Comparison of ENCODE assay signal across 12 mouse cellular contexts in genomic region chr3:94478591-94479169, GRCm38 (mm10). TPM values are rescaled to one million over a fixed set of nuclear protein-coding genes. Genes with fewer than 3 reads are reported as not detected.
DNase-seq lines count a peak whose midpoint lies in the region; ATAC-seq and TF ChIP-seq lines count a peak whose summit lies in the region.
"Had no signal": no experiment of that assay in that cellular context is flagged by ENCODE, and none has a peak within 500 bp of the region (broad histone marks: within the 10 kb centered on the region; RNA-seq: fewer than 3 reads in every experiment).

No protein-coding gene starts in this region.

- no peak for TF ChIP-seq CTCF in left cerebral cortex, adult 2 months (IDR thresholded peaks at IDR 0.05)

- no peaks in the 10 kb centered on the region for H3K36me3 ChIP-seq in embryonic facial prominence, embryonic 12.5 days
- H3K36me3 ChIP-seq in hindbrain, embryonic 16.5 days (ENCODE audit: control insufficient read depth, insufficient read depth, low read length), result no peaks in the 10 kb centered on the region; the same call in 1 of the 2 replicates
- peaks cover 28% of the 10 kb centered on the region for H3K36me3 ChIP-seq in neural tube, embryonic 13.5 days

- H3K4me1 ChIP-seq in embryonic facial prominence, embryonic 12.5 days, result peaks cover 15% of the 10 kb centered on the region
- peaks cover 50% of the 10 kb centered on the region for H3K4me1 ChIP-seq in hindbrain, embryonic 16.5 days (ENCODE audit: control insufficient read depth, insufficient read depth, low read depth, low read length)
- H3K4me1 ChIP-seq in neural tube, embryonic 13.5 days (replicated peaks), result peaks cover 66% of the 10 kb centered on the region

- H3K4me3 ChIP-seq in left cerebral cortex, adult 2 months, result peak overlapping the region; percentile 74
- peak overlapping the region; percentile 22 for H3K4me3 ChIP-seq in embryonic facial prominence, embryonic 12.5 days
- H3K4me3 ChIP-seq in hindbrain, embryonic 16.5 days (ENCODE audit: low read length), result peak overlapping the region; percentile 67
- H3K4me3 ChIP-seq in neural tube, embryonic 13.5 days, result peak overlapping the region; percentile 59

- ATAC-seq in embryonic facial prominence, embryonic 12.5 days (ENCODE audit: insufficient number of reproducible peaks, insufficient read depth, low FRiP score, low TSS enrichment), result no peak
- peak; percentile 58 for ATAC-seq in hindbrain, embryonic 16.5 days
- ATAC-seq in neural tube, embryonic 13.5 days (ENCODE audit: low read depth), result peak; percentile 43
- no peak for ATAC-seq in megakaryocyte, adult 5-6 weeks (ENCODE audit: poor library complexity, severe bottlenecking)

- intact Hi-C loops in left cerebral cortex, adult 2 months (cut with DNase I), result loop anchor here (2.0 kb wide), 1 partner anchor 14 kb away; no protein-coding TSS in a partner anchor
- intact Hi-C loops in left cerebral cortex, postnatal 14 days (cut with DNase I), result no loop called here

- no peak for DNase-seq in left cerebral cortex, adult 2 months (ENCODE audit: extremely low spot score in 1 of 2, low spot score in 2 of 2)
- no peak for DNase-seq in left cerebral cortex, postnatal 14 days (ENCODE audit: low spot score in 2 of 2)
- DNase-seq in frontal cortex, postnatal 36 days (ENCODE audit: low spot score in 2 of 2), result no peak
- DNase-seq in kidney, adult 8-10 months, result no peak
- DNase-seq: heart, adult 18-20 months; kidney, adult 2 months had no signal

- WGBS in embryonic facial prominence, embryonic 12.5 days, result 4% methylated on average over 9 of the region's 9 CpGs
- WGBS in hindbrain, embryonic 16.5 days, result 6% methylated on average over 9 of the region's 9 CpGs
- 7% methylated on average over 9 of the region's 9 CpGs for WGBS in neural tube, embryonic 13.5 days

- H3K9me3 ChIP-seq in embryonic facial prominence, embryonic 12.5 days, result no peaks in the 10 kb centered on the region
- H3K9me3 ChIP-seq in hindbrain, embryonic 16.5 days (ENCODE audit: control insufficient read depth, low read length), result no peaks in the 10 kb centered on the region
- H3K9me3 ChIP-seq in neural tube, embryonic 13.5 days, result no peaks in the 10 kb centered on the region

- H3K4me2 ChIP-seq in embryonic facial prominence, embryonic 12.5 days (replicated peaks), result peak overlapping the region; percentile 36
- H3K4me2 ChIP-seq in hindbrain, embryonic 16.5 days (ENCODE audit: low read length), result peak overlapping the region; percentile 87
- peak overlapping the region; percentile 94 for H3K4me2 ChIP-seq in neural tube, embryonic 13.5 days

- H3K27ac ChIP-seq in left cerebral cortex, adult 2 months, result peak overlapping the region; percentile 98
- no peak overlapping the region for H3K27ac ChIP-seq in embryonic facial prominence, embryonic 12.5 days
- H3K27ac ChIP-seq in hindbrain, embryonic 16.5 days (ENCODE audit: low read depth, low read length), result peak overlapping the region; percentile 90
- H3K27ac ChIP-seq in neural tube, embryonic 13.5 days (replicated peaks), result peak overlapping the region; percentile 91
- H3K27ac ChIP-seq: macrophage had no signal

- H3K9ac ChIP-seq in embryonic facial prominence, embryonic 12.5 days, result peak overlapping the region; percentile 33; the same call in 1 of the 2 replicates
- H3K9ac ChIP-seq in hindbrain, embryonic 16.5 days (ENCODE audit: low read depth, low read length), result peak overlapping the region; percentile 90
- peak overlapping the region; percentile 90 for H3K9ac ChIP-seq in neural tube, embryonic 13.5 days

- H3K27me3 ChIP-seq in embryonic facial prominence, embryonic 12.5 days, result peaks cover 37% of the 10 kb centered on the region
- no peaks in the 10 kb centered on the region for H3K27me3 ChIP-seq in hindbrain, embryonic 16.5 days (replicated peaks; ENCODE audit: control insufficient read depth, insufficient read depth, low read length)
- H3K27me3 ChIP-seq in neural tube, embryonic 13.5 days, result no peaks in the 10 kb centered on the region

RNA-seq across cellular contexts. Expression of gene Celf3, which starts 0.6 kb away (rescaled TPM):
- 100 to 1,000 TPM; 159 to 177 TPM for total RNA-seq in left cerebral cortex, adult 2 months (2021)
- 100 to 1,000 TPM; 207 to 232 TPM for total RNA-seq in left cerebral cortex, postnatal 14 days (2021)
- polyA plus RNA-seq in embryonic facial prominence, embryonic 12.5 days (2016; fragmentation: Nextera tagmentation; extraction: Ambion mirVana), result 14.2 and 17.8 TPM in 2 replicates
- 184 and 191 TPM in 2 replicates for polyA plus RNA-seq in hindbrain, embryonic 16.5 days (2015; fragmentation: Nextera tagmentation; extraction: Ambion mirVana)
- polyA plus RNA-seq in neural tube, embryonic 13.5 days (2015; fragmentation: Nextera tagmentation; extraction: Ambion mirVana), result 246 and 259 TPM in 2 replicates
- not detected in 2 replicates for total RNA-seq in megakaryocyte, adult 5-6 weeks (2015)
- total RNA-seq in megakaryocyte, adult 5-6 weeks (2017), result not detected in 2 replicates
- total RNA-seq: heart, adult 18-20 months had no signal
- polyA plus RNA-seq: macrophage had no signal

RNA-seq across cellular contexts. Expression of gene Riiad1, which starts 1.5 kb away (rescaled TPM):
- total RNA-seq in left cerebral cortex, adult 2 months (2021), result 1 to 10 TPM; 4.4 to 5.8 TPM
- total RNA-seq in left cerebral cortex, postnatal 14 days (2021), result 1 to 10 TPM; 6.5 to 7.3 TPM
- 2.0 and 2.3 TPM in 2 replicates for polyA plus RNA-seq in embryonic facial prominence, embryonic 12.5 days (2016; fragmentation: Nextera tagmentation; extraction: Ambion mirVana)
- 14.0 and 17.8 TPM in 2 replicates for polyA plus RNA-seq in hindbrain, embryonic 16.5 days (2015; fragmentation: Nextera tagmentation; extraction: Ambion mirVana)
- polyA plus RNA-seq in neural tube, embryonic 13.5 days (2015; fragmentation: Nextera tagmentation; extraction: Ambion mirVana), result 11.9 and 18.3 TPM in 2 replicates
- total RNA-seq in megakaryocyte, adult 5-6 weeks (2015), result 1.1 TPM in 1 of 2 replicates, not detected in the other
- total RNA-seq in megakaryocyte, adult 5-6 weeks (2017), result not detected in 2 replicates

RNA-seq across cellular contexts. Expression of gene Oaz3, which starts 35.0 kb away (rescaled TPM):
- total RNA-seq in left cerebral cortex, adult 2 months (2021), result not detected
- not detected for total RNA-seq in left cerebral cortex, postnatal 14 days (2021)
- polyA plus RNA-seq in embryonic facial prominence, embryonic 12.5 days (2016; fragmentation: Nextera tagmentation; extraction: Ambion mirVana), result 0.41 and 0.45 TPM in 2 replicates
- polyA plus RNA-seq in hindbrain, embryonic 16.5 days (2015; fragmentation: Nextera tagmentation; extraction: Ambion mirVana), result 0.90 and 1.7 TPM in 2 replicates
- polyA plus RNA-seq in neural tube, embryonic 13.5 days (2015; fragmentation: Nextera tagmentation; extraction: Ambion mirVana), result 0.88 and 1.4 TPM in 2 replicates
- not detected in 2 replicates for total RNA-seq in megakaryocyte, adult 5-6 weeks (2015)
- total RNA-seq in megakaryocyte, adult 5-6 weeks (2017), result not detected in 2 replicates
- total RNA-seq: heart, adult 18-20 months; left cerebral cortex, postnatal 36 days had no signal
- polyA plus RNA-seq: macrophage had no signal

RNA-seq across cellular contexts. Expression of gene Mrpl9, which starts 35.6 kb away (rescaled TPM):
- total RNA-seq in left cerebral cortex, adult 2 months (2021), result 10 to 100 TPM; 38.6 to 41.6 TPM
- total RNA-seq in left cerebral cortex, postnatal 14 days (2021), result 10 to 100 TPM; 38.3 to 40.0 TPM
- polyA plus RNA-seq in embryonic facial prominence, embryonic 12.5 days (2016; fragmentation: Nextera tagmentation; extraction: Ambion mirVana), result 65.3 and 65.6 TPM in 2 replicates
- 63.7 and 64.5 TPM in 2 replicates for polyA plus RNA-seq in hindbrain, embryonic 16.5 days (2015; fragmentation: Nextera tagmentation; extraction: Ambion mirVana)
- 58.6 and 62.2 TPM in 2 replicates for polyA plus RNA-seq in neural tube, embryonic 13.5 days (2015; fragmentation: Nextera tagmentation; extraction: Ambion mirVana)
- total RNA-seq in megakaryocyte, adult 5-6 weeks (2015), result 30.7 and 34.2 TPM in 2 replicates
- total RNA-seq in megakaryocyte, adult 5-6 weeks (2017), result 41.8 and 44.3 TPM in 2 replicates

Comparison
In these comparisons a context has a peak if more than half of its experiments do, and no peak if none do; other contexts are left out.
1. H3K4me3 ChIP-seq: peak in every context shown above with its lines; median percentile 74 in left cerebral cortex, adult 2 months; 67 in hindbrain, embryonic 16.5 days; 59 in neural tube, embryonic 13.5 days; 22 in embryonic facial prominence, embryonic 12.5 days.
2. ATAC-seq: peak in hindbrain, embryonic 16.5 days (single experiment) and neural tube, embryonic 13.5 days (single experiment); none in embryonic facial prominence, embryonic 12.5 days (single experiment) and megakaryocyte, adult 5-6 weeks (single experiment).
3. H3K4me2 ChIP-seq: peak in every context shown above with its lines; median percentile 94 in neural tube, embryonic 13.5 days; 87 in hindbrain, embryonic 16.5 days; 36 in embryonic facial prominence, embryonic 12.5 days.
4. H3K9ac ChIP-seq: peak in every context shown above with its lines; median percentile 90 in hindbrain, embryonic 16.5 days; 90 in neural tube, embryonic 13.5 days; 33 in embryonic facial prominence, embryonic 12.5 days.
5. RNA of gene Celf3, which starts 0.6 kb away (total RNA-seq): 207 to 232 TPM in left cerebral cortex, postnatal 14 days and 159 to 177 TPM in left cerebral cortex, adult 2 months; not detected in megakaryocyte, adult 5-6 weeks; every median in the first group is over 100 times any median in the second.